Mouse (Mus musculus) layer of hippocampus, postnatal 10 days (tissue): ENCODE data around the gene Lrrfip1. TPM values are rescaled to one million over a fixed set of nuclear protein-coding genes. Genes with fewer than 3 reads are reported as not detected.

Experiments used
- DNase-seq, 2 experiments: peaks; one replicate each; pipeline ENCODE4 v3.0.0; 2021; ENCODE audit warnings: low spot score in 2 of 2
- total RNA-seq, 2 experiments: library from RNA; stranded (reverse); gene quantifications; 2 replicates each; pipeline ENCODE4 v1.2.3; 2021

Lrrfip1 gene
- total RNA-seq, 2 experiments from 2014 or later = 73.9 to 88.3 TPM

GRCm38 (mm10) chr1:91054074-91054471 lies 55.5 kb downstream of the Lrrfip1 start:
- DNase-seq = no peak

- no peak for DNase-seq
These were observed 56.3 kb downstream of the Lrrfip1 start for GRCm38 (mm10) chr1:91054815-91055214.

GRCm38 (mm10) chr1:91055744-91056143 lies 57.2 kb downstream of the Lrrfip1 start:
- no peak for DNase-seq

GRCm38 (mm10) chr1:91056416-91056815 lies 57.9 kb downstream of the Lrrfip1 start:
- no peak for DNase-seq

- no peak for DNase-seq
These were observed 59.0 kb downstream of the Lrrfip1 start for GRCm38 (mm10) chr1:91057311-91058245.

- DNase-seq = no peak
These were observed 59.7 kb downstream of the Lrrfip1 start for GRCm38 (mm10) chr1:91058251-91058650.

GRCm38 (mm10) chr1:91059792-91060604 lies 61.5 kb downstream of the Lrrfip1 start:
- DNase-seq = no peak

- DNase-seq = no peak
These were observed 62.6 kb downstream of the Lrrfip1 start for GRCm38 (mm10) chr1:91061105-91061504.

GRCm38 (mm10) chr1:91062363-91062762 lies 63.8 kb downstream of the Lrrfip1 start:
- peak in 1 of 2 experiments; percentile 51 for DNase-seq

GRCm38 (mm10) chr1:91064053-91064452 lies 65.5 kb downstream of the Lrrfip1 start:
- DNase-seq = no peak

GRCm38 (mm10) chr1:91064903-91065525 lies 66.5 kb downstream of the Lrrfip1 start:
- DNase-seq = no peak

- no peak for DNase-seq
These were observed 67.5 kb downstream of the Lrrfip1 start for GRCm38 (mm10) chr1:91066061-91066460.

- no peak for DNase-seq
These were observed 68.1 kb downstream of the Lrrfip1 start for GRCm38 (mm10) chr1:91066599-91066998.

- no peak for DNase-seq
These were observed 69.2 kb downstream of the Lrrfip1 start for GRCm38 (mm10) chr1:91067716-91068115.

- DNase-seq = no peak
These were observed 71.0 kb downstream of the Lrrfip1 start for GRCm38 (mm10) chr1:91069575-91069974.

- DNase-seq = no peak
These were observed 72.0 kb downstream of the Lrrfip1 start for GRCm38 (mm10) chr1:91070547-91070946.

GRCm38 (mm10) chr1:91071671-91072290 lies 73.2 kb downstream of the Lrrfip1 start:
- DNase-seq = no peak

GRCm38 (mm10) chr1:91076946-91077345 lies 78.4 kb downstream of the Lrrfip1 start:
- no peak for DNase-seq

GRCm38 (mm10) chr1:91077456-91077855 lies 78.9 kb downstream of the Lrrfip1 start:
- DNase-seq = no peak

- DNase-seq = no peak
These were observed 79.4 kb downstream of the Lrrfip1 start for GRCm38 (mm10) chr1:91077980-91078379.
